Mouse (Mus musculus) midbrain, embryonic 15.5 days (tissue): ENCODE measurements around the gene Twist2. TPM values are rescaled to one million over a fixed set of nuclear protein-coding genes. Genes with fewer than 3 reads are reported as not detected.

ENCODE experiments used
- ATAC-seq: fragments of 200-750 bp; cut with Nextera tagmentation; replicated peaks from 2 replicates; pipeline ENCODE4 v1.8.0; 2017; ENCODE audit warnings: moderate TSS enrichment
- H3K27ac ChIP-seq: fragments of 300-500 bp; sonication (generic); 2 replicates; pipeline ENCODE4 v1.5.1; 2015; ENCODE audit warnings: mild to moderate bottlenecking, inconsistent platforms
- H3K27me3 ChIP-seq: fragments of 300-500 bp; sonication (generic); replicated peaks from 2 replicates; pipeline ENCODE4 v1.6.1; 2015; ENCODE audit warnings: inconsistent platforms
- H3K36me3 ChIP-seq: fragments of 300-500 bp; sonication (generic); replicated peaks from 2 replicates; pipeline ENCODE4 v1.6.1; 2015; ENCODE audit warnings: inconsistent platforms
- H3K4me1 ChIP-seq: fragments of 300-500 bp; sonication (generic); 2 replicates; pipeline ENCODE4 v1.6.1; 2015; ENCODE audit warnings: inconsistent platforms
- H3K4me2 ChIP-seq: fragments of 300-500 bp; sonication (generic); 2 replicates; pipeline ENCODE4 v1.6.1; 2015; ENCODE audit warnings: inconsistent platforms, mild to moderate bottlenecking, moderate library complexity
- H3K4me3 ChIP-seq: fragments of 300-500 bp; sonication (generic); 2 replicates; pipeline ENCODE4 v1.5.1; 2015; ENCODE audit warnings: mild to moderate bottlenecking, inconsistent platforms
- H3K9ac ChIP-seq: fragments of 300-500 bp; sonication (generic); 2 replicates; pipeline ENCODE4 v1.6.1; 2015; ENCODE audit warnings: mild to moderate bottlenecking, inconsistent platforms
- H3K9me3 ChIP-seq: fragments of 300-500 bp; sonication (generic); 2 replicates; pipeline ENCODE4 v1.6.1; 2016; ENCODE audit warnings: inconsistent platforms
- WGBS: fragments of 180-500 bp; shearing (Covaris S2); methylation state at CpG from one replicate; pipeline ENCODE4 v1.1.7; 2015; ENCODE audit warnings: mixed read lengths; 5-methylcytosine and 5-hydroxymethylcytosine counted together
- polyA plus RNA-seq: library from polyadenylated mRNA; unstranded; fragments of >200 nt; fragmentation: Nextera tagmentation; extraction: Ambion mirVana; gene quantifications from 2 replicates; pipeline ENCODE4 v1.2.1, GENCODE M21; 2015

The Twist2 gene
- polyA plus RNA-seq, 1 experiment from 2014 or later, result 2.4 TPM

GRCm38 (mm10) chr1:91822316-91822824 lies 21.1 kb downstream of the Twist2 start:
- Histone ChIP-seq H3K9me3 (no peaks in the 10 kb centered on the region), H3K9ac (no peak overlapping the region), H3K4me1 (peaks cover 5% of the 10 kb centered on the region; the same call in 1 of the 2 replicates), H3K36me3 (no peaks in the 10 kb centered on the region), H3K4me3 (no peak overlapping the region), H3K27ac (no peak overlapping the region), H3K27me3 (no peaks in the 10 kb centered on the region), H3K4me2 (no peak overlapping the region)
- WGBS, result 89% methylated on average over 4 of the region's 4 CpGs
- no peak for ATAC-seq

GRCm38 (mm10) chr1:91823530-91823929 lies 22.3 kb downstream of the Twist2 start:
- no peaks in the 10 kb centered on the region for H3K27me3 ChIP-seq
- ATAC-seq, result no peak
- no peaks in the 10 kb centered on the region for H3K36me3 ChIP-seq
- no peak overlapping the region for H3K27ac ChIP-seq
- peaks cover 5% of the 10 kb centered on the region; the same call in 1 of the 2 replicates for H3K4me1 ChIP-seq
- H3K9me3 ChIP-seq, result no peaks in the 10 kb centered on the region
- H3K4me2 ChIP-seq, result no peak overlapping the region
- no peak overlapping the region for H3K4me3 ChIP-seq
- 79% methylated on average over 3 of the region's 3 CpGs for WGBS
- no peak overlapping the region for H3K9ac ChIP-seq

GRCm38 (mm10) chr1:91823951-91824350 lies 22.7 kb downstream of the Twist2 start:
- no peak overlapping the region for H3K27ac ChIP-seq
- no peaks in the 10 kb centered on the region for H3K27me3 ChIP-seq
- no peak for ATAC-seq
- H3K9ac ChIP-seq, result no peak overlapping the region
- 90% methylated on average over 7 of the region's 7 CpGs for WGBS
- no peaks in the 10 kb centered on the region for H3K36me3 ChIP-seq
- no peak overlapping the region for H3K4me2 ChIP-seq
- H3K4me1 ChIP-seq, result peaks cover 5% of the 10 kb centered on the region; the same call in 1 of the 2 replicates
- H3K9me3 ChIP-seq, result no peaks in the 10 kb centered on the region
- H3K4me3 ChIP-seq, result no peak overlapping the region

GRCm38 (mm10) chr1:91825261-91825660 lies 24.0 kb downstream of the Twist2 start:
- H3K9ac ChIP-seq, result no peak overlapping the region
- H3K27ac ChIP-seq, result no peak overlapping the region
- H3K27me3 ChIP-seq, result no peaks in the 10 kb centered on the region
- H3K36me3 ChIP-seq, result no peaks in the 10 kb centered on the region
- peaks cover 5% of the 10 kb centered on the region; the same call in 1 of the 2 replicates for H3K4me1 ChIP-seq
- H3K4me2 ChIP-seq, result no peak overlapping the region
- no peak overlapping the region for H3K4me3 ChIP-seq
- no peaks in the 10 kb centered on the region for H3K9me3 ChIP-seq
- ATAC-seq, result no peak
- 53% methylated on average over 4 of the region's 4 CpGs for WGBS

GRCm38 (mm10) chr1:91831978-91832377 lies 30.7 kb downstream of the Twist2 start:
- Histone ChIP-seq H3K27me3 (no peaks in the 10 kb centered on the region), H3K4me2 (no peak overlapping the region), H3K9ac (no peak overlapping the region), H3K27ac (no peak overlapping the region), H3K4me1 (no peaks in the 10 kb centered on the region; the same call in 1 of the 2 replicates), H3K4me3 (no peak overlapping the region), H3K9me3 (no peaks in the 10 kb centered on the region), H3K36me3 (no peaks in the 10 kb centered on the region)
- WGBS, result 91% methylated on average over 7 of the region's 7 CpGs
- no peak for ATAC-seq

- 89% methylated on average over 6 of the region's 6 CpGs for WGBS
Observed at GRCm38 (mm10) chr1:91839557-91839956, 38.3 kb downstream of the Twist2 start.

GRCm38 (mm10) chr1:91839979-91840378 lies 38.7 kb downstream of the Twist2 start:
- ATAC-seq, result no peak

More at GRCm38 (mm10) chr1:91839557-91839956, 38.3 kb downstream of the Twist2 start:
- Histone ChIP-seq H3K9ac (no peak overlapping the region), H3K4me2 (no peak overlapping the region), H3K4me1 (no peaks in the 10 kb centered on the region), H3K4me3 (no peak overlapping the region), H3K36me3 (no peaks in the 10 kb centered on the region), H3K9me3 (no peaks in the 10 kb centered on the region), H3K27ac (no peak overlapping the region), H3K27me3 (no peaks in the 10 kb centered on the region)
- ATAC-seq, result no peak

GRCm38 (mm10) chr1:91844236-91844635 lies 43.0 kb downstream of the Twist2 start:
- no peaks in the 10 kb centered on the region for H3K27me3 ChIP-seq
- H3K27ac ChIP-seq, result no peak overlapping the region
- 87% methylated on average over 4 of the region's 4 CpGs for whole genome bisulfite sequencing
- no peak overlapping the region for H3K4me2 ChIP-seq
- no peak overlapping the region for H3K9ac ChIP-seq
- no peak for ATAC-seq
- H3K4me1 ChIP-seq, result no peaks in the 10 kb centered on the region; the same call in 1 of the 2 replicates
- no peak overlapping the region for H3K4me3 ChIP-seq
- H3K36me3 ChIP-seq, result no peaks in the 10 kb centered on the region
- no peaks in the 10 kb centered on the region for H3K9me3 ChIP-seq

More at GRCm38 (mm10) chr1:91839979-91840378, 38.7 kb downstream of the Twist2 start:
- Histone ChIP-seq H3K4me1 (no peaks in the 10 kb centered on the region; the same call in 1 of the 2 replicates), H3K9ac (no peak overlapping the region), H3K36me3 (no peaks in the 10 kb centered on the region), H3K4me3 (no peak overlapping the region), H3K9me3 (no peaks in the 10 kb centered on the region), H3K27me3 (no peaks in the 10 kb centered on the region), H3K27ac (no peak overlapping the region), H3K4me2 (no peak overlapping the region)
- WGBS, result 73% methylated on average over 6 of the region's 6 CpGs

GRCm38 (mm10) chr1:91844681-91845379 lies 43.6 kb downstream of the Twist2 start:
- no peak overlapping the region for H3K4me2 ChIP-seq
- H3K9ac ChIP-seq, result no peak overlapping the region
- no peak overlapping the region for H3K4me3 ChIP-seq
- 56% methylated on average over 8 of the region's 8 CpGs for WGBS
- no peaks in the 10 kb centered on the region; the same call in 1 of the 2 replicates for H3K4me1 ChIP-seq
- no peak overlapping the region for H3K27ac ChIP-seq
- H3K27me3 ChIP-seq, result no peaks in the 10 kb centered on the region
- H3K9me3 ChIP-seq, result no peaks in the 10 kb centered on the region
- no peak for ATAC-seq
- no peaks in the 10 kb centered on the region for H3K36me3 ChIP-seq

GRCm38 (mm10) chr1:91845380-91845957 lies 44.2 kb downstream of the Twist2 start:
- Histone ChIP-seq H3K9ac (no peak overlapping the region), H3K27me3 (no peaks in the 10 kb centered on the region), H3K4me2 (no peak overlapping the region), H3K4me1 (no peaks in the 10 kb centered on the region; the same call in 1 of the 2 replicates), H3K4me3 (no peak overlapping the region), H3K9me3 (no peaks in the 10 kb centered on the region), H3K27ac (no peak overlapping the region), H3K36me3 (no peaks in the 10 kb centered on the region)
- ATAC-seq, result no peak
- WGBS, result 79% methylated on average over 9 of the region's 9 CpGs

GRCm38 (mm10) chr1:91851300-91851699 lies 50.0 kb downstream of the Twist2 start:
- H3K4me3 ChIP-seq, result no peak overlapping the region
- WGBS, result 83% methylated on average over 7 of the region's 7 CpGs
- no peak for ATAC-seq
- no peaks in the 10 kb centered on the region for H3K27me3 ChIP-seq
- H3K4me1 ChIP-seq, result no peaks in the 10 kb centered on the region
- H3K27ac ChIP-seq, result no peak overlapping the region
- H3K9ac ChIP-seq, result no peak overlapping the region
- no peaks in the 10 kb centered on the region for H3K36me3 ChIP-seq
- no peaks in the 10 kb centered on the region for H3K9me3 ChIP-seq
- no peak overlapping the region for H3K4me2 ChIP-seq

GRCm38 (mm10) chr1:91856771-91857664 lies 55.8 kb downstream of the Twist2 start:
- no peak for ATAC-seq
- no peak overlapping the region for H3K4me2 ChIP-seq
- H3K4me3 ChIP-seq, result no peak overlapping the region
- WGBS, result 81% methylated on average over 9 of the region's 9 CpGs
- no peaks in the 10 kb centered on the region for H3K27me3 ChIP-seq
- no peaks in the 10 kb centered on the region for H3K4me1 ChIP-seq
- no peaks in the 10 kb centered on the region for H3K36me3 ChIP-seq
- H3K9me3 ChIP-seq, result no peaks in the 10 kb centered on the region
- no peak overlapping the region for H3K9ac ChIP-seq
- H3K27ac ChIP-seq, result no peak overlapping the region
